Mouse (Mus musculus): ENCODE data around the gene Gabrb2. TPM values are rescaled to one million over a fixed set of nuclear protein-coding genes. Genes with fewer than 3 reads are reported as not detected.
A peak's percentile ranks its signal among the peaks of the same experiment; 100 is the strongest.

Gabrb2 gene
- polyA plus RNA-seq, 1 experiment from 2014 or later = 32.3 TPM

- H3K9me3 ChIP-seq (ENCODE audit: control insufficient read depth, low read length) = no peaks in the 10 kb centered on the region; the same call in 1 of the 2 replicates
- H3K27ac ChIP-seq (ENCODE audit: low read length) = no peak overlapping the region
- no peak overlapping the region for H3K9ac ChIP-seq (replicated peaks; ENCODE audit: low read depth, low read length)
- no peaks in the 10 kb centered on the region for H3K27me3 ChIP-seq (replicated peaks; ENCODE audit: control insufficient read depth, insufficient read depth, low read length)
- H3K36me3 ChIP-seq (ENCODE audit: control insufficient read depth, insufficient read depth) = no peaks in the 10 kb centered on the region
- ATAC-seq = no peak
- H3K4me3 ChIP-seq (replicated peaks; ENCODE audit: low read length) = no peak overlapping the region
- no peaks in the 10 kb centered on the region for H3K4me1 ChIP-seq (replicated peaks; ENCODE audit: control insufficient read depth, insufficient read depth, low read length)
- no peak overlapping the region for H3K4me2 ChIP-seq (ENCODE audit: low read length)
These were observed 11.9 kb downstream of the Gabrb2 start for GRCm38 (mm10) chr11:42431495-42431894.

- no peak overlapping the region for H3K9ac ChIP-seq (replicated peaks; ENCODE audit: low read depth, low read length)
- H3K4me3 ChIP-seq (replicated peaks; ENCODE audit: low read length) = no peak overlapping the region
These were observed 19.4 kb downstream of the Gabrb2 start for GRCm38 (mm10) chr11:42438978-42439377.

DNA sequence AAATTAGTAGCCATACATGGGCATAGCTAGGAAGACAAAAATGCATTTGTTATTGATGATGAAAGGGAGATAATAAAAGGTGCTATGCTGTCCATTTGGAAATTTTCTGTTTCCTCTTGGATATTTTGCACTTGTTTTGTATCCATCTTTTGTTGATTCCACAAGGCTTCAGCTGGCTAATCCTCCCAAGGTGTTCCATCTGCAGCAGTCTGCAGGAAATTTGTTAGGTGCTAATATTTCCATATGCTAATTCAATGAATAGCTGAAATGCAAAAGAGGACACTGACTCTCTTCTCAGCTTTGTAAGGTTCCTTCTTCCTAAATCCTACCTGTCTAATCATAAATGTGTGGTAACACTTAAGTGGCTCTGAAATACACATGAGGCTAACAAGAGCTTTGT lies 24.1 kb downstream of the Gabrb2 start:
- H3K9ac ChIP-seq (replicated peaks; ENCODE audit: low read depth, low read length) = no peak overlapping the region
- no peaks in the 10 kb centered on the region for H3K9me3 ChIP-seq (ENCODE audit: control insufficient read depth, low read length)
- H3K4me1 ChIP-seq (replicated peaks; ENCODE audit: control insufficient read depth, insufficient read depth, low read length) = no peaks in the 10 kb centered on the region
- no peak overlapping the region for H3K4me3 ChIP-seq (replicated peaks; ENCODE audit: low read length)
- no peak overlapping the region for H3K27ac ChIP-seq (ENCODE audit: low read length)
- H3K27me3 ChIP-seq (replicated peaks; ENCODE audit: control insufficient read depth, insufficient read depth, low read length) = no peaks in the 10 kb centered on the region
- no peak overlapping the region for H3K4me2 ChIP-seq (ENCODE audit: low read length)
- ATAC-seq = no peak
- H3K36me3 ChIP-seq (ENCODE audit: control insufficient read depth, insufficient read depth) = no peaks in the 10 kb centered on the region

More at GRCm38 (mm10) chr11:42438978-42439377, 19.4 kb downstream of the Gabrb2 start:
- no peaks in the 10 kb centered on the region for H3K36me3 ChIP-seq (ENCODE audit: control insufficient read depth, insufficient read depth)
- no peaks in the 10 kb centered on the region for H3K27me3 ChIP-seq (replicated peaks; ENCODE audit: control insufficient read depth, insufficient read depth, low read length)
- WGBS = 76% methylated on average over 2 of the region's 2 CpGs
- no peak overlapping the region for H3K27ac ChIP-seq (ENCODE audit: low read length)
- H3K9me3 ChIP-seq (ENCODE audit: control insufficient read depth, low read length) = no peaks in the 10 kb centered on the region
- no peak overlapping the region for H3K4me2 ChIP-seq (ENCODE audit: low read length)
- ATAC-seq = no peak
- no peaks in the 10 kb centered on the region for H3K4me1 ChIP-seq (replicated peaks; ENCODE audit: control insufficient read depth, insufficient read depth, low read length)

- H3K36me3 ChIP-seq (ENCODE audit: control insufficient read depth, insufficient read depth) = no peaks in the 10 kb centered on the region
- no peaks in the 10 kb centered on the region for H3K4me1 ChIP-seq (replicated peaks; ENCODE audit: control insufficient read depth, insufficient read depth, low read length)
- no peak overlapping the region for H3K9ac ChIP-seq (replicated peaks; ENCODE audit: low read depth, low read length)
- no peaks in the 10 kb centered on the region for H3K9me3 ChIP-seq (ENCODE audit: control insufficient read depth, low read length)
- no peak for ATAC-seq
- no peaks in the 10 kb centered on the region for H3K27me3 ChIP-seq (replicated peaks; ENCODE audit: control insufficient read depth, insufficient read depth, low read length)
- H3K4me2 ChIP-seq (ENCODE audit: low read length) = no peak overlapping the region
- no peak overlapping the region for H3K27ac ChIP-seq (ENCODE audit: low read length)
- WGBS = 88% methylated on average over 4 of the region's 4 CpGs
- no peak overlapping the region for H3K4me3 ChIP-seq (replicated peaks; ENCODE audit: low read length)
These were observed 29.4 kb downstream of the Gabrb2 start for GRCm38 (mm10) chr11:42448929-42449328.

DNA sequence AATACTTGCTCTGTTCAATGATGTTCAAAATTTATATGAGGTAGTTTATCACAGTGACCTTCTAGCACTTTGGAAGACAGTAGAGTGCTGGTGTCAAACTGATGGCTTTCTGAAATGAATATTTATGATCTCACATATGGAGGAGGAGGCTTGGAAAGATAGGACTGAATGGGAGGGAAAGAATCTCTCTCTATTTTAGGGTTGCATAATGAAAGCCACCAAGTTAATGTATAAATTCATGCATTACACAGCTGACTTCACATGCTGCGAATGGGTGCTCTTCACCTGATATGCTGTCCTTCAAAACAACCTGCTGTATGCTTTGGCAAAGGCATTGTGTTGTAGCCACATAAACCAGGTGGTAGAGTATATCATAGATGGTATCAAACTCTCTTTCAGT lies 44.6 kb downstream of the Gabrb2 start:
- H3K9me3 ChIP-seq (ENCODE audit: control insufficient read depth, low read length) = no peaks in the 10 kb centered on the region
- no peaks in the 10 kb centered on the region for H3K4me1 ChIP-seq (replicated peaks; ENCODE audit: control insufficient read depth, insufficient read depth, low read length)
- H3K36me3 ChIP-seq (ENCODE audit: control insufficient read depth, insufficient read depth) = no peaks in the 10 kb centered on the region
- no peak for ATAC-seq
- no peak overlapping the region for H3K27ac ChIP-seq (ENCODE audit: low read length)
- 82% methylated on average over 1 of the region's 1 CpGs for WGBS
- H3K27me3 ChIP-seq (replicated peaks; ENCODE audit: control insufficient read depth, insufficient read depth, low read length) = no peaks in the 10 kb centered on the region
- no peak overlapping the region for H3K4me3 ChIP-seq (replicated peaks; ENCODE audit: low read length)
- H3K4me2 ChIP-seq (ENCODE audit: low read length) = no peak overlapping the region
- no peak overlapping the region for H3K9ac ChIP-seq (replicated peaks; ENCODE audit: low read depth, low read length)

DNA sequence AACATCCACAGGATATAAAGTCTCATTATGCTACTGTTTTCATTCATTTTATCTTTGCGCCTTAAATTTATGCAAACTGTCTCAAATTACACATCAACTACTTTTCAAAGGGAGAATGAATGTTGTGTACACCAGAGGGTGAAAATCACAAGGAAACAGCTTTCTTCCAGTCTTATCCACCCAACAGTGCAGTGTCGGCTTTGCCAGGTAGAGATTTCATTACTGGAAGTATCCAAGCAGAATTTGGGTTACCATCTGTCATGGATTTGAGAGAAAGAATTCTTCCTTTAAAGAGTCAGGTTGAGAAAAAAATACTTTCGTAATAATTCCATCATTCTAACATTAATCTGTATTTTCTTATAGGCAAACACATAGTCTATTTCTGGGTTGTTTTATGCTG lies 48.8 kb downstream of the Gabrb2 start:
- Histone ChIP-seq H3K36me3 (ENCODE audit: control insufficient read depth, insufficient read depth) (no peaks in the 10 kb centered on the region), H3K4me2 (ENCODE audit: low read length) (no peak overlapping the region), H3K9ac (replicated peaks; ENCODE audit: low read depth, low read length) (no peak overlapping the region), H3K4me3 (replicated peaks; ENCODE audit: low read length) (no peak overlapping the region), H3K9me3 (ENCODE audit: control insufficient read depth, low read length) (no peaks in the 10 kb centered on the region), H3K27me3 (replicated peaks; ENCODE audit: control insufficient read depth, insufficient read depth, low read length) (no peaks in the 10 kb centered on the region), H3K27ac (ENCODE audit: low read length) (no peak overlapping the region), H3K4me1 (replicated peaks; ENCODE audit: control insufficient read depth, insufficient read depth, low read length) (no peaks in the 10 kb centered on the region)
- WGBS = 69% methylated on average over 3 of the region's 3 CpGs
- ATAC-seq = no peak

DNA sequence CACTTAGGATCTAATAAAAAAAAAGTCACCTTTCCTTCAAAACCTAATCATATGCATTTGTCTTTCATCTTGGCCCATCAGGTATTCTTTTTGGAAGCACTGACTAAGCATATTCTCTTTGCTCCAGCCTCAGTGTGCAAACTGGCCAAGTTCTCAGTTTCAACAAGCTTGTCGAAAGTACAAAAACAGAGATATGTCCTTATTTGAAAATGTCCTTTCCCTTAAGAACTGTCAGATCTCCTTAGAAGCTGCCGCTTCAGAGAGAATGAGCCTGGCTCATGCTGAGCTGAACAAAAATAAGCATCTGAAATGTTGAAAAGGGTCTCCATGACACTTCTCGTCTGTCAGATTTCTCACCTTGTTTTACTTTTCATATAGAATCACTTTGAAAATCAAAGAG lies 55.0 kb downstream of the Gabrb2 start:
- H3K36me3 ChIP-seq (ENCODE audit: control insufficient read depth, insufficient read depth) = no peaks in the 10 kb centered on the region
- H3K9me3 ChIP-seq (ENCODE audit: control insufficient read depth, low read length) = no peaks in the 10 kb centered on the region
- H3K27ac ChIP-seq (ENCODE audit: low read length) = no peak overlapping the region
- ATAC-seq = no peak
- no peaks in the 10 kb centered on the region for H3K27me3 ChIP-seq (replicated peaks; ENCODE audit: control insufficient read depth, insufficient read depth, low read length)
- H3K9ac ChIP-seq (replicated peaks; ENCODE audit: low read depth, low read length) = no peak overlapping the region
- 65% methylated on average over 3 of the region's 3 CpGs for WGBS
- H3K4me2 ChIP-seq (ENCODE audit: low read length) = no peak overlapping the region
- H3K4me1 ChIP-seq (replicated peaks; ENCODE audit: control insufficient read depth, insufficient read depth, low read length) = no peaks in the 10 kb centered on the region
- H3K4me3 ChIP-seq (replicated peaks; ENCODE audit: low read length) = no peak overlapping the region

DNA sequence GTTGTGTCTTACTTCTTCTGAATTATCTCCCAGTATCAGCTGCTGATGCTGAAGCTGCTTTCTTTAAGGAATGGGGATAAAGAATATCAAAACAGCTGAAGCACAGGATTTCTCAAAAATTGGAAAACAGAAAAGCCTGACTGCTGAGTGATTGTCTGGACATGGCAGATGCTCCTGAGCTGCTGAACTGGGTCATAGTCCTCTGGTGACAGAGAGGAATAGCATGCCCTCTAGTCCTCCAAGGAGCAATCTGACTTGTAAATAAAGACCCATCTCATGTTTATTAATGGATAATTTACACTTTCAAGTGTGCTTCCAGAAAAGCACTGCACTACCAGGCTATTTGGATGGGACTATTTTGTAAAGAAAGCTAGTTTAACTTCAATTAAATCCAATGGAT lies 68.1 kb downstream of the Gabrb2 start:
- no peak overlapping the region for H3K4me3 ChIP-seq (replicated peaks; ENCODE audit: low read length)
- H3K27me3 ChIP-seq (replicated peaks; ENCODE audit: control insufficient read depth, insufficient read depth, low read length) = no peaks in the 10 kb centered on the region
- H3K36me3 ChIP-seq (ENCODE audit: control insufficient read depth, insufficient read depth) = no peaks in the 10 kb centered on the region
- no peak overlapping the region for H3K9ac ChIP-seq (replicated peaks; ENCODE audit: low read depth, low read length)
- H3K27ac ChIP-seq (ENCODE audit: low read length) = no peak overlapping the region
- no peak for ATAC-seq
- no peak overlapping the region for H3K4me2 ChIP-seq (ENCODE audit: low read length)
- no peaks in the 10 kb centered on the region for H3K4me1 ChIP-seq (replicated peaks; ENCODE audit: control insufficient read depth, insufficient read depth, low read length)
- H3K9me3 ChIP-seq (ENCODE audit: control insufficient read depth, low read length) = no peaks in the 10 kb centered on the region

DNA sequence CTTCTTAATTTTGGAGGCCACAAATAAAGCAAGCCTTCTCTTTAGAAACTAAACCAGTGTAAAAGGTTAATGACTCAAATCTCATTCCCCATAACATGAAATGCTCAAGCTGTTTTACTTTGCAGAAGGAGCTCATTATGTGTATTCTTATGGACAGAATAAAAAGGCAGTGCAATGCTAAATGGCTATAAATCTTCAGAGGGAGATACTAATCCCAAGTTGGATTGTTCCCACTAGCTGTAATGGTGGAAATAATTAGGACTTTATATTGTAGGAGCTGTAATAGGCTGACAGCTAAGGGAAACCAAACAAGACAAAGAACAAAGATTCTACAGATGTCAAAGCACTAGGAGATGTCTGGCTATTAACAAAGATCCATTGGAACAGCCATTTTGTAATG lies 81.6 kb downstream of the Gabrb2 start:
- H3K27ac ChIP-seq (ENCODE audit: low read length) = no peak overlapping the region
- H3K9me3 ChIP-seq (ENCODE audit: control insufficient read depth, low read length) = no peaks in the 10 kb centered on the region
- H3K27me3 ChIP-seq (replicated peaks; ENCODE audit: control insufficient read depth, insufficient read depth, low read length) = no peaks in the 10 kb centered on the region
- peak; percentile 61 for ATAC-seq
- H3K36me3 ChIP-seq (ENCODE audit: control insufficient read depth, insufficient read depth) = no peaks in the 10 kb centered on the region
- no peak overlapping the region for H3K4me3 ChIP-seq (replicated peaks; ENCODE audit: low read length)
- H3K9ac ChIP-seq (replicated peaks; ENCODE audit: low read depth, low read length) = no peak overlapping the region
- no peak overlapping the region for H3K4me2 ChIP-seq (ENCODE audit: low read length)
- no peaks in the 10 kb centered on the region for H3K4me1 ChIP-seq (replicated peaks; ENCODE audit: control insufficient read depth, insufficient read depth, low read length)

DNA sequence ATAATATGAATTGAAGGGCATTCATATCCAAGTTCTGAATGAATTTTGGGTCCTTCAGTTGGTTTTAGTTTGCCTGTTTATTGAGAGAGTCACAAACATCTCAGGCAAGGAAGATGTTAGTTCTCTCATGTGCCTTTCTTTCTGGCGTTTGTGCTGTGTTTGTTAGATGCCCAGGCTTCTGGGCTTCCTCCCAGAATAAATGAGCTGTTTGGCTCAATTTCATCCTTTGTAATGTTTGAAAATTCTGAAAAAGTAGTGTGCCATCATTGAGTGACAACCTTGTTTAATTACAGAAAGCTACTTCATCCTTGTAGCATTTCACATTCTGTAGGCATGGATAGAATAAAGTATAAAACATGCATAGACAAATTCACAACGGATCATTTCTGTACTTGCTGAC lies 85.9 kb downstream of the Gabrb2 start:
- WGBS = 48% methylated on average over 2 of the region's 2 CpGs
- ATAC-seq = no peak

More for the DNA sequence above, 85.9 kb downstream of the Gabrb2 start:
- H3K9ac ChIP-seq (replicated peaks; ENCODE audit: low read depth, low read length) = no peak overlapping the region
- H3K4me2 ChIP-seq (ENCODE audit: low read length) = no peak overlapping the region
- no peaks in the 10 kb centered on the region for H3K9me3 ChIP-seq (ENCODE audit: control insufficient read depth, low read length)
- no peak overlapping the region for H3K27ac ChIP-seq (ENCODE audit: low read length)
- no peaks in the 10 kb centered on the region for H3K4me1 ChIP-seq (replicated peaks; ENCODE audit: control insufficient read depth, insufficient read depth, low read length)
- no peaks in the 10 kb centered on the region for H3K27me3 ChIP-seq (replicated peaks; ENCODE audit: control insufficient read depth, insufficient read depth, low read length)
- no peak overlapping the region for H3K4me3 ChIP-seq (replicated peaks; ENCODE audit: low read length)
- no peaks in the 10 kb centered on the region for H3K36me3 ChIP-seq (ENCODE audit: control insufficient read depth, insufficient read depth)

Data from forebrain, embryonic 16.5 days (tissue).